Mouse (Mus musculus) lung, adult 2 months (tissue): ENCODE results near the gene Calr3.

Experiments used
- CTCF ChIP-seq: fragments of 200-500 bp; IDR thresholded peaks from 2 replicates; pipeline ENCODE4 v1.5.1; 2011; ENCODE audit warnings: mild to moderate bottlenecking, low read length, control low read depth; ENCODE audit not compliant: insufficient read depth
- POLR2A ChIP-seq: fragments of 200-500 bp; IDR thresholded peaks from 2 replicates; pipeline ENCODE4 v1.6.1; 2011; ENCODE audit warnings: low read depth, mild to moderate bottlenecking, control low read depth, low read length, borderline replicate concordance; ENCODE audit errors: extremely low read depth

- TF ChIP-seq POLR2A (no peak), CTCF (no peak)
Observed at GRCm38 (mm10) chr8:72455317-72455716, 11.6 kb upstream of the Calr3 start.
